Mouse (Mus musculus) kidney, embryonic 15.5 days (tissue): ENCODE data around the gene Ttc41. TPM values are rescaled to one million over a fixed set of nuclear protein-coding genes. Genes with fewer than 3 reads are reported as not detected.
A peak's percentile ranks its signal among the peaks of the same experiment; 100 is the strongest.

Experiments
- ATAC-seq: fragments of 200-750 bp; cut with Nextera tagmentation; replicated peaks from 2 replicates; pipeline ENCODE4 v1.8.0; 2017; ENCODE audit warnings: moderate TSS enrichment; ENCODE audit not compliant: low FRiP score
- H3K27ac ChIP-seq: fragments of 300-500 bp; sonication (generic); 2 replicates; pipeline ENCODE4 v1.5.1; 2015; ENCODE audit warnings: mild to moderate bottlenecking, inconsistent platforms
- H3K27me3 ChIP-seq: fragments of 300-500 bp; sonication (generic); 2 replicates; pipeline ENCODE4 v1.6.1; 2015; ENCODE audit warnings: inconsistent platforms
- H3K36me3 ChIP-seq: fragments of 300-500 bp; sonication (generic); 2 replicates; pipeline ENCODE4 v1.6.1; 2015; ENCODE audit warnings: inconsistent platforms
- H3K4me1 ChIP-seq: fragments of 300-500 bp; sonication (generic); 2 replicates; pipeline ENCODE4 v1.6.1; 2015; ENCODE audit warnings: inconsistent platforms
- H3K4me2 ChIP-seq: fragments of 300-500 bp; sonication (generic); 2 replicates; pipeline ENCODE4 v1.6.1; 2015; ENCODE audit warnings: moderate library complexity, mild to moderate bottlenecking, inconsistent platforms
- H3K4me3 ChIP-seq: fragments of 300-500 bp; sonication (generic); replicated peaks from 2 replicates; pipeline ENCODE4 v1.5.1; 2015; ENCODE audit warnings: mild to moderate bottlenecking, inconsistent platforms
- H3K9ac ChIP-seq: fragments of 300-500 bp; sonication (generic); 2 replicates; pipeline ENCODE4 v1.6.1; 2015; ENCODE audit warnings: mild to moderate bottlenecking, inconsistent platforms
- H3K9me3 ChIP-seq: fragments of 300-500 bp; sonication (generic); replicated peaks from 2 replicates; pipeline ENCODE4 v1.6.1; 2016; ENCODE audit warnings: inconsistent platforms
- WGBS: fragments of 180-500 bp; shearing (Covaris S2); methylation state at CpG from one replicate; pipeline ENCODE4 v1.1.7; 2015; ENCODE audit warnings: mixed read lengths; 5-methylcytosine and 5-hydroxymethylcytosine counted together
- polyA plus RNA-seq: library from polyadenylated mRNA; unstranded; fragments of >200 nt; fragmentation: Nextera tagmentation; extraction: Ambion mirVana; gene quantifications from 2 replicates; pipeline ENCODE4 v1.2.1, GENCODE M21; 2015

The Ttc41 gene
- polyA plus RNA-seq, 1 experiment from 2014 or later: 1.6 TPM

DNA sequence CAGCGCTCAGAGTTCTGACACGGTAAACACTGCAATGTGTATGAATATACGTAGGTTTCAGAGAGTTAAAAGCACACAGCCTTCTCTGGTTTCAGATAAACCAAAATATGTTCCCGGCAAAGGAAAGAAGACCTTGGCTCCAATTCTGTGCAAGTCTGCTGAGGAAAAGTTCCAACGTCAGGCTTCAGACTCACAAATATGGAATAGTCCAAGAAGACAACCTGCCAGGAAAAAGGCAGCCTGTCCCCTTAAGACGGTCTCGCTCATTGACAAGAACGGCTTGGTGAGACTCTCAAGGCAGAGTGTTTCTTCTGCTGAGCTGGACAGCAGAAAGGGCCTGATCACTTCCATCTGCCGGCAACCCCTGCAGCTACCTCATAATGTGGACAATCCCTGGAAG is 70.7 kb downstream of the Ttc41 start:
- Histone ChIP-seq H3K27ac (no peak overlapping the region), H3K4me2 (no peak overlapping the region), H3K27me3 (no peaks in the 10 kb centered on the region), H3K9ac (no peak overlapping the region), H3K4me3 (no peak overlapping the region), H3K9me3 (no peaks in the 10 kb centered on the region), H3K4me1 (peaks cover 31% of the 10 kb centered on the region), H3K36me3 (no peaks in the 10 kb centered on the region)
- 64% methylated on average over 9 of the region's 9 CpGs for WGBS
- no peak for ATAC-seq

DNA sequence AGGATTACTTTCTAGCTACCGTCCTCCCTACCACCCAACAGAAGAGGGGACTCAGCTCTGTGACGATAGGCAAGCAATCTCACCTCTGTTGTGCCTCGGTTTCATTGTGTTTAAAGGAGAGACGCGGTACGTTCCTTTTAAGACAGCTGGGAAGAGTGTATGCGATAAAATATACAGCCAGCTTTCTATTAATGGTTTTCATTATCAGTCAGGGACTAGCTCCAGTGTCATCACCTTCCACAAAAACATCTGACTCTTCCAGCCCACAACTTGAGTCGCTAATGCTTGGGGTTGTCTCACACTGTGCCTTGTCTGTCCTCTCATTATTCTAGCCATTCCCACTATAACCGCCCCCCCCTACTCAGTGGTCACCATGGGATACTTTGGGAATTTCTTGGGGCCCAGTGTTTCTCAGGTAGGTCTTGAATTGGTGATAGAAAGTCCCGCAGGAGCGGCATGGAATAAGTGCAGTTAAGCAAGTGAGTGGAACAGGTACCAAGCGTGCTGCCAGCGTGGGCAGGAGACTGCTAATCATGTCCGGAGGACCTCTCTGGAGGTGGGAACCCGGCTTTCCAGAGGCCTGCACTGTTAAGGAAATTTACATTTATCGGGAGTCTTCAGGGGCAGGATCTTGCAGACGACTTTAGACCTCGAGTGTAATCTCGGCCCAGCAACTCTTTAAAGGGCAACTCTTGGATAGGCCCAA is 72.2 kb downstream of the Ttc41 start:
- peaks cover 35% of the 10 kb centered on the region for H3K4me1 ChIP-seq
- WGBS: 45% methylated on average over 19 of the region's 19 CpGs
- peak overlapping the region; percentile 45; the same call in 1 of the 2 replicates for H3K9ac ChIP-seq
- no peaks in the 10 kb centered on the region for H3K9me3 ChIP-seq
- H3K36me3 ChIP-seq: no peaks in the 10 kb centered on the region
- peak overlapping the region; percentile 98 for H3K4me2 ChIP-seq
- H3K27ac ChIP-seq: peak overlapping the region; percentile 89
- no peaks in the 10 kb centered on the region for H3K27me3 ChIP-seq
- no peak for ATAC-seq
- H3K4me3 ChIP-seq: peak overlapping the region; percentile 77

DNA sequence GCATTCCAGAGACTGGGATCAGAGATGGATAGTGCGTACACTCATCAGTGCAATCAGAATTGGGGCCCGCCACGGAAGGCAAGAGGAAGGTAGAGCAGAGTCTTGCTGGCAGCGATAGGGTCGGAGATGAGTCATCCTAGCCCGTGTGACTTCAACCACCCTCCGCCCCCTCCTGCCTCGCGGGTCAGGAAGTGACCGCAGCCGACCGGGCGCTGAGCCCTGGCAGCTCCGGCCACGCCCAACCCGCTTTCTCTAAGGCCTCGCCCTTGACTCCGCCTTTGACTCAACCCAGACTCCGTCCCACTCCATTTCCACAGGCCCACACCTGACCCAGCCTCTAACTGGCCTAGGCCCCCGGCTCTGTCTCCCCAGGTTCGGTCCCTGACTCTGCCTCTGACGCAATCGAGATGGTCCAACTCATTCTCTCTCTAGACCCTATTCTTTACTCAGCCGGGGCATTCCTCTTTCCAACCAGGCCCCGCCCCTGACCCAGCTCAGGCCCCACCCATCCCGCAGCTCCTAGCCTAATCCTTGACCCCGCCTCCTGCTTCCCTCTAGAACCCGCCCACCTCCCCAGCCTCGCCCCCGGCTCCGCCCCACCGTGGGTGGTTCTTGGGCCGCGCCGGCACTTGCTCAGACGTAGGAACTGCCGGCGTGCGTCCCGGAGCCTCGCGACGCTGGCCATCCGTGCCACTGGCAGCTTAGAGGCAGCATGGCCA is 72.9 kb downstream of the Ttc41 start, which contains the start of gene Nt5dc3:
Gene Nt5dc3 (plus strand): TSS at position 608 of the 719 bp plus-strand sequence.
- H3K27ac ChIP-seq: peak within 1 kb of the TSS; percentile 89
- under 1% methylated on average over 44 of the region's 44 CpGs for WGBS
- peak within 1 kb of the TSS; percentile 70 for H3K9ac ChIP-seq
- no peaks in the 10 kb centered on the region for H3K27me3 ChIP-seq
- H3K36me3 ChIP-seq: no peaks in the 10 kb centered on the region
- H3K4me2 ChIP-seq: peak within 1 kb of the TSS; percentile 98
- H3K4me3 ChIP-seq: peak within 1 kb of the TSS; percentile 77
- ATAC-seq: peak; percentile 97
- H3K9me3 ChIP-seq: no peaks in the 10 kb centered on the region
- H3K4me1 ChIP-seq: peaks cover 36% of the 10 kb centered on the region

DNA sequence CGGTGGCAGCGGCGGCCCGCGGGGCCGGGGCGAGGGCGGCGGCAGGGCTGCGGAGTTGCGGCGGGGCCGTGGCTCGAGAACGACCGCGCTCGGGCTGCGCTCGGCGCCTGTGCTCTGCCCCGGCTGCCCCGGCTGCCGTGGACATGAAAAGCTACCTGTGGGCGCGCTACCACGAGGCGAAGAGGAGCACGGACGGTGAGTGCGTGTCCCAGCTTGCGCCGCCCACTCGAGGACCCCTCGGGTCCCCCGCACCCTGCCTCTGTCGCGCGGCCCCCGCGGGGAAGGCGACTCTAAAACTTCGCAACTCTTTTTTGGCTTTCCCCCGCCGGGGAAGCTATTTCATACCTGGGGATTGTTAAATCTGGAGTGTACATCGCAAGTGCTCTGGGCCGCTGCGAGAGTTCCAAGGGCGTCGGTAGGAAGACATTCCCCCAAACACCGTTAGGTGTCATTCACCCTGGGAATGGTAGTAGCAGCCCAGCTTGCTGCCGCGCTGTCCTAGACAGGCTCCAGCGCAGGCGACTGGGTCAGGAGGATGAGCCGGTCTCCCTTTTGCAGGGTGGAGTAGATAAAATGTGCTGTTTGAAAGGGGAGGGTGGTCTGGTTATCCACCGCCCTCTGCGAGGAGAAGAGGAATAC is 73.6 kb downstream of the Ttc41 start:
- ATAC-seq: peak; percentile 7; the same call in 1 of the 2 replicates
- H3K36me3 ChIP-seq: no peaks in the 10 kb centered on the region
- H3K4me1 ChIP-seq: peaks cover 37% of the 10 kb centered on the region
- H3K4me2 ChIP-seq: peak overlapping the region; percentile 98
- peak overlapping the region; percentile 89; the same call in 1 of the 2 replicates for H3K27ac ChIP-seq
- under 1% methylated on average over 57 of the region's 58 CpGs for WGBS
- H3K9ac ChIP-seq: peak overlapping the region; percentile 70
- H3K4me3 ChIP-seq: peak overlapping the region; percentile 77
- no peaks in the 10 kb centered on the region for H3K9me3 ChIP-seq
- H3K27me3 ChIP-seq: no peaks in the 10 kb centered on the region

DNA sequence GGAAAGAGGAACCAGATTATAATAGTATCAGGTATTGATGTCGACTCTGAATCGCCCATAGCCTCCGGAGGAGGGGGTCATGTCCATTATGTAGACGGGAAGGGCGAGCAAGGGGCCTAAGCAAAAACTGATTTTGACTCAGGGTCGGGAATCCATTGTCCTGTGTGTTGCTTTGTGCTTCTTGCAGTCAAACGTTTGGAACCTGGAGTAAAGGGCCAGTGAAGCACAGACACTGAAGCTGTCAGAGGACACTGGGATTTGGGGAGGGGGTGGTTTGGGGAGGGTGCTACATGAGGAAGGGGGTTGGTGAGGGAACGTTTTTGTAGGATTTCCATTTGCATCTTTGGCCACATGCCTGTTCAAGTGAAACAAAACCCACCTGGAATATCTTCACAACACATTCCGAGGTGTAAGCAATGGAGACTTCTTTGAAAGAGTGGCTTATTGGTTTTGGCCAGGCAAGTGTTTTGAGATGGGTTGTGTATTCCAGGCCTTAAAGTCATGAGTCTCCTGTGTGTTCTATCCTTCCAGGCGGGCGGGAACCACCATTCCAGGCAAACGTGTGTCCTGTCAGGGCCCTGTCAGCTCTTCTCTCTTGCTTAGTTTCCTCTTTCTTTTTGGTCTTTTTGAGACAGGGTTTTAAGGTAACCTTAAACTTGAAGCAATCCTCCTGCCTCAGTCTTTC is 74.3 kb downstream of the Ttc41 start:
- no peaks in the 10 kb centered on the region for H3K9me3 ChIP-seq
- no peak for ATAC-seq
- H3K9ac ChIP-seq: peak overlapping the region; percentile 70
- H3K36me3 ChIP-seq: no peaks in the 10 kb centered on the region
- no peaks in the 10 kb centered on the region for H3K27me3 ChIP-seq
- 20% methylated on average over 12 of the region's 12 CpGs for WGBS
- H3K4me2 ChIP-seq: peak overlapping the region; percentile 98
- peak overlapping the region; percentile 77 for H3K4me3 ChIP-seq
- no peak overlapping the region for H3K27ac ChIP-seq
- H3K4me1 ChIP-seq: peaks cover 37% of the 10 kb centered on the region

- 46% methylated on average over 5 of the region's 5 CpGs for WGBS
- H3K4me3 ChIP-seq: no peak overlapping the region
- ATAC-seq: no peak
- no peak overlapping the region for H3K27ac ChIP-seq
- H3K9ac ChIP-seq: no peak overlapping the region
- H3K4me2 ChIP-seq: no peak overlapping the region
- no peaks in the 10 kb centered on the region for H3K9me3 ChIP-seq
- no peaks in the 10 kb centered on the region for H3K36me3 ChIP-seq
- no peaks in the 10 kb centered on the region for H3K27me3 ChIP-seq
- H3K4me1 ChIP-seq: peaks cover 39% of the 10 kb centered on the region
Observed at GRCm38 (mm10) chr10:86781641-86782040, 76.0 kb downstream of the Ttc41 start.

DNA sequence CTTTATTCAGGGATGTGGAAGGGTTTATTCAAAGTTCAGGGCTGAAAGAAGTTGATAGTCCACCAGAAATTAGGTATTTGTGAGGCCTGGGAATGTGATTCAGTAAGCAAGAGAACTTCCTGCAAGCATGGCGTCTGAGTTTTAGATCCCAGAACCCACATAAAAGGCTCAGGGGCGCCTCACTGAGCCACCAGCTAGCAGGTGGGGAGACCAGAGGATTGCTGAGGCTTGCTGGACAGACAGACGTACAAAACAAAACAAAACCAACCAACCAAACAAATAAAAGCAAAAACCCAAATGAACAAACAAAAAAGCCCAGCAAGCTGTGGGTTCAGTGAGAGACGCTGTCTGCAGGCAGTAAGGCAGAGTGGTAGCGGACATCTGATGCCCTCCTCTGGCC is 77.0 kb downstream of the Ttc41 start:
- H3K4me2 ChIP-seq: no peak overlapping the region
- no peaks in the 10 kb centered on the region for H3K36me3 ChIP-seq
- H3K9me3 ChIP-seq: no peaks in the 10 kb centered on the region
- ATAC-seq: no peak
- H3K27ac ChIP-seq: peak overlapping the region; percentile 27; the same call in 1 of the 2 replicates
- no peaks in the 10 kb centered on the region for H3K27me3 ChIP-seq
- H3K9ac ChIP-seq: no peak overlapping the region
- H3K4me3 ChIP-seq: no peak overlapping the region
- WGBS: 70% methylated on average over 5 of the region's 5 CpGs
- peaks cover 36% of the 10 kb centered on the region for H3K4me1 ChIP-seq

GRCm38 (mm10) chr10:86783561-86783960 is 78.0 kb downstream of the Ttc41 start:
- H3K36me3 ChIP-seq: no peaks in the 10 kb centered on the region
- no peak overlapping the region for H3K4me2 ChIP-seq
- H3K27ac ChIP-seq: no peak overlapping the region
- no peak for ATAC-seq
- H3K27me3 ChIP-seq: no peaks in the 10 kb centered on the region
- peaks cover 28% of the 10 kb centered on the region for H3K4me1 ChIP-seq
- H3K9ac ChIP-seq: no peak overlapping the region
- 83% methylated on average over 5 of the region's 5 CpGs for WGBS
- H3K9me3 ChIP-seq: no peaks in the 10 kb centered on the region
- H3K4me3 ChIP-seq: no peak overlapping the region

- Histone ChIP-seq H3K27me3 (no peaks in the 10 kb centered on the region), H3K4me2 (no peak overlapping the region), H3K4me3 (no peak overlapping the region), H3K4me1 (peaks cover 25% of the 10 kb centered on the region), H3K36me3 (no peaks in the 10 kb centered on the region), H3K27ac (no peak overlapping the region), H3K9me3 (no peaks in the 10 kb centered on the region), H3K9ac (no peak overlapping the region)
- whole genome bisulfite sequencing: 81% methylated on average over 5 of the region's 5 CpGs
- no peak for ATAC-seq
Observed at GRCm38 (mm10) chr10:86784126-86784675, 78.6 kb downstream of the Ttc41 start.

- Histone ChIP-seq H3K27ac (no peak overlapping the region), H3K4me2 (no peak overlapping the region), H3K9me3 (no peaks in the 10 kb centered on the region), H3K4me1 (peaks cover 14% of the 10 kb centered on the region; the same call in 1 of the 2 replicates), H3K27me3 (no peaks in the 10 kb centered on the region), H3K4me3 (no peak overlapping the region), H3K9ac (no peak overlapping the region), H3K36me3 (no peaks in the 10 kb centered on the region)
- ATAC-seq: no peak
- 68% methylated on average over 2 of the region's 2 CpGs for WGBS
Observed at GRCm38 (mm10) chr10:86785396-86785795, 79.8 kb downstream of the Ttc41 start.

GRCm38 (mm10) chr10:86786083-86786482 is 80.5 kb downstream of the Ttc41 start:
- Histone ChIP-seq H3K4me3 (no peak overlapping the region), H3K27me3 (no peaks in the 10 kb centered on the region)

More at GRCm38 (mm10) chr10:86786083-86786482, 80.5 kb downstream of the Ttc41 start:
- 92% methylated on average over 5 of the region's 5 CpGs for WGBS
- Histone ChIP-seq H3K9ac (no peak overlapping the region), H3K4me1 (peaks cover 13% of the 10 kb centered on the region; the same call in 1 of the 2 replicates), H3K36me3 (no peaks in the 10 kb centered on the region), H3K9me3 (no peaks in the 10 kb centered on the region), H3K4me2 (no peak overlapping the region), H3K27ac (no peak overlapping the region)
- no peak for ATAC-seq
